In the genomic region with DNA sequence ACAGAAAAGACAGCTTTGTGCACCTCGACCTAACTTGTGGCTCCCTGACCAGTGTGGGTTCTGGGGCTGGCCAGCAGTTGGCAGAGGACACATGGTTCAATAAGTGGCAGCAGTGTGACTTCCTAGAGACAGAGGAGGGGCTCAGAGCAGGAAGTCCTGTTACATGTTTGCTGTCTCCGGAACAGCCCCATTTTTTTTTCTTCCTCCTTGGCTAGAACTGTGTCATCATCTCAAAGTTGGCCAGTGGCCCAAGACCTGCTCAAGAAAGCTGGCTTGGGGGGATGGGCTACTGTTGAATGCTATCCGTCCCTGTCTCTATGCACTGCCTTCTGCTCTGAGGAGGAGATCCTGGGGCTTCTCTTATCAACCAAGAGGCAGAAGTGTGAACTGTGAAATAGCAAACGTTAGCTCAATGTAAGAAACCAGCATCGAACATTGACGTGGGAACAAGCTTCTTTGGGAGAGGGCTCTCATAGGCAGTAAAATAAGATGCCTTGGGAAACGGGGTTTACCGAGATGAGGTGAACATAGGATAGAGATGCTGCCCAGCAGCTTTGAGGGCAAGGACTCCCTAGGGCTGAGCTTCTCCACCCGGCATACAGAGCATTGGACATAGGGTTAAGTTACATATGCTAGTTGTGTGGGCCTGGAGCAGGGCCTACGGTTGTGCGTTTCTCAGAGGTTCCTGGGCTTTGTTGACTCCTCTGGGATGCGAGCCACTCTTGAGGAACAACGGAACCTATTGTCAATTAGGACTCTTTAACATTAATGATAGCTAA, we compare ENCODE assay signal across 8 mouse cellular contexts. TPM values are rescaled to one million over a fixed set of nuclear protein-coding genes. Genes with fewer than 3 reads are reported as not detected.
A peak's percentile ranks its signal among the peaks of the same experiment; 100 is the strongest.
DNase-seq lines count a peak whose midpoint lies in the region; ATAC-seq and TF ChIP-seq lines count a peak whose summit lies in the region.
"Had no signal": no experiment of that assay in that cellular context is flagged by ENCODE, and none has a peak within 500 bp of the region (broad histone marks: within the 10 kb centered on the region; RNA-seq: fewer than 3 reads in every experiment).

No protein-coding gene starts in this region.

- peaks cover 6% of the 10 kb centered on the region; the same call in 1 of the 2 replicates for H3K4me1 ChIP-seq in hindbrain, postnatal 0 days (ENCODE audit: insufficient read depth, low read length)
- no peaks in the 10 kb centered on the region for H3K4me1 ChIP-seq in hindbrain, embryonic 14.5 days (replicated peaks; ENCODE audit: control insufficient read depth, insufficient read depth, low read length)
- H3K4me1 ChIP-seq in lung, embryonic 15.5 days, result peaks cover 21% of the 10 kb centered on the region
- no peaks in the 10 kb centered on the region for H3K4me1 ChIP-seq in stomach, postnatal 0 days (replicated peaks; ENCODE audit: control insufficient read depth, insufficient read depth)
- H3K4me1 ChIP-seq in forebrain, embryonic 11.5 days (replicated peaks; ENCODE audit: control insufficient read depth, insufficient read depth, low read length), result peaks cover 3% of the 10 kb centered on the region; the same call in 1 of the 2 replicates

- no peaks in the 10 kb centered on the region for H3K36me3 ChIP-seq in hindbrain, postnatal 0 days (ENCODE audit: insufficient read depth, low read length)
- no peaks in the 10 kb centered on the region for H3K36me3 ChIP-seq in hindbrain, embryonic 14.5 days (replicated peaks; ENCODE audit: control insufficient read depth, insufficient read depth)
- no peaks in the 10 kb centered on the region for H3K36me3 ChIP-seq in lung, embryonic 15.5 days
- H3K36me3 ChIP-seq in stomach, postnatal 0 days (ENCODE audit: control insufficient read depth, insufficient read depth, low read length), result no peaks in the 10 kb centered on the region
- H3K36me3 ChIP-seq in forebrain, embryonic 11.5 days (ENCODE audit: control insufficient read depth, insufficient read depth, low read length), result no peaks in the 10 kb centered on the region
- H3K36me3 ChIP-seq: neural tube, embryonic 13.5 days had no signal

- no peak overlapping the region for H3K27ac ChIP-seq in hindbrain, postnatal 0 days
- no peak overlapping the region for H3K27ac ChIP-seq in hindbrain, embryonic 14.5 days
- no peak overlapping the region for H3K27ac ChIP-seq in lung, embryonic 15.5 days
- H3K27ac ChIP-seq in stomach, postnatal 0 days (replicated peaks), result no peak overlapping the region
- no peak overlapping the region for H3K27ac ChIP-seq in forebrain, embryonic 11.5 days (ENCODE audit: low read depth, low read length)
- H3K27ac ChIP-seq: neural tube, embryonic 13.5 days had no signal

- no peaks in the 10 kb centered on the region for H3K9me3 ChIP-seq in hindbrain, postnatal 0 days (ENCODE audit: low read length)
- H3K9me3 ChIP-seq in hindbrain, embryonic 14.5 days (ENCODE audit: control insufficient read depth, low read length), result no peaks in the 10 kb centered on the region
- H3K9me3 ChIP-seq in lung, embryonic 15.5 days, result no peaks in the 10 kb centered on the region
- no peaks in the 10 kb centered on the region for H3K9me3 ChIP-seq in stomach, postnatal 0 days (ENCODE audit: control insufficient read depth, low read length)
- no peaks in the 10 kb centered on the region for H3K9me3 ChIP-seq in forebrain, embryonic 11.5 days (ENCODE audit: control insufficient read depth, low read length)
- H3K9me3 ChIP-seq: neural tube, embryonic 13.5 days had no signal

- no peak overlapping the region for H3K4me2 ChIP-seq in hindbrain, postnatal 0 days (ENCODE audit: low read depth, low read length)
- H3K4me2 ChIP-seq in hindbrain, embryonic 14.5 days (replicated peaks), result no peak overlapping the region
- H3K4me2 ChIP-seq in lung, embryonic 15.5 days, result no peak overlapping the region
- H3K4me2 ChIP-seq in stomach, postnatal 0 days (replicated peaks; ENCODE audit: low read depth), result no peak overlapping the region
- H3K4me2 ChIP-seq in forebrain, embryonic 11.5 days (ENCODE audit: low read depth, low read length, severe bottlenecking), result no peak overlapping the region
- H3K4me2 ChIP-seq: neural tube, embryonic 13.5 days had no signal

- no peak overlapping the region for H3K4me3 ChIP-seq in hindbrain, postnatal 0 days (ENCODE audit: low read length)
- no peak overlapping the region for H3K4me3 ChIP-seq in hindbrain, embryonic 14.5 days (replicated peaks; ENCODE audit: low read length)
- no peak overlapping the region for H3K4me3 ChIP-seq in lung, embryonic 15.5 days
- no peak overlapping the region for H3K4me3 ChIP-seq in stomach, postnatal 0 days (ENCODE audit: low read depth, low read length)
- no peak overlapping the region for H3K4me3 ChIP-seq in forebrain, embryonic 11.5 days (ENCODE audit: low read depth, low read length)
- H3K4me3 ChIP-seq: neural tube, embryonic 13.5 days had no signal

- no peaks in the 10 kb centered on the region for H3K27me3 ChIP-seq in hindbrain, postnatal 0 days (ENCODE audit: insufficient read depth, low read length)
- H3K27me3 ChIP-seq in hindbrain, embryonic 14.5 days (ENCODE audit: control insufficient read depth, insufficient read depth, low read length), result no peaks in the 10 kb centered on the region
- no peaks in the 10 kb centered on the region for H3K27me3 ChIP-seq in lung, embryonic 15.5 days
- no peaks in the 10 kb centered on the region for H3K27me3 ChIP-seq in stomach, postnatal 0 days (ENCODE audit: control insufficient read depth, insufficient read depth, low read length)
- no peaks in the 10 kb centered on the region for H3K27me3 ChIP-seq in forebrain, embryonic 11.5 days (ENCODE audit: control insufficient read depth, insufficient read depth, low read length)
- H3K27me3 ChIP-seq: neural tube, embryonic 13.5 days had no signal

- no peak overlapping the region for H3K9ac ChIP-seq in hindbrain, postnatal 0 days (replicated peaks; ENCODE audit: low read length)
- no peak overlapping the region for H3K9ac ChIP-seq in hindbrain, embryonic 14.5 days
- no peak overlapping the region for H3K9ac ChIP-seq in lung, embryonic 15.5 days
- H3K9ac ChIP-seq in stomach, postnatal 0 days (ENCODE audit: low read length), result no peak overlapping the region
- no peak overlapping the region for H3K9ac ChIP-seq in forebrain, embryonic 11.5 days (ENCODE audit: low read length)
- H3K9ac ChIP-seq: neural tube, embryonic 13.5 days had no signal

- 68% methylated on average over 13 of the region's 13 CpGs for WGBS in hindbrain, postnatal 0 days
- WGBS in hindbrain, embryonic 14.5 days, result 79% methylated on average over 13 of the region's 13 CpGs
- 47% methylated on average over 13 of the region's 13 CpGs for WGBS in lung, embryonic 15.5 days
- 56% methylated on average over 13 of the region's 13 CpGs for WGBS in stomach, postnatal 0 days
- WGBS in forebrain, embryonic 11.5 days, result 88% methylated on average over 13 of the region's 13 CpGs

- peak; percentile 39 for DNase-seq in hindbrain, postnatal 0 days (ENCODE audit: low spot score)
- DNase-seq in hindbrain, embryonic 14.5 days (ENCODE audit: low spot score), result no peak
- peak; percentile 41 to 61 for DNase-seq in adrenal gland, postnatal 36 days
- peak; percentile 44 for DNase-seq in heart, postnatal 4 days
- DNase-seq in stomach, postnatal 0 days (ENCODE audit: low spot score), result peak; percentile 17
- no peak for DNase-seq in forebrain, embryonic 11.5 days (ENCODE audit: low spot score)

- peak; percentile 53 for ATAC-seq in hindbrain, postnatal 0 days
- no peak for ATAC-seq in hindbrain, embryonic 14.5 days (ENCODE audit: low FRiP score)
- peak; percentile 71 for ATAC-seq in lung, embryonic 15.5 days (ENCODE audit: borderline replicate concordance, extremely low read depth, low FRiP score, low TSS enrichment)
- ATAC-seq in stomach, postnatal 0 days (ENCODE audit: low FRiP score, low TSS enrichment), result 0 out of 2 replicates have a peak, but pooled peaks have one; percentile 40
- ATAC-seq in forebrain, embryonic 11.5 days (replicated peaks; ENCODE audit: low FRiP score), result no peak

- TF ChIP-seq CTCF in hindbrain, postnatal 0 days (IDR thresholded peaks at IDR 0.05; ENCODE audit: low read depth), result no peak
- TF ChIP-seq CTCF in stomach, postnatal 0 days (IDR thresholded peaks at IDR 0.05; ENCODE audit: low read depth), result no peak

- TF ChIP-seq EP300 in stomach, postnatal 0 days (optimal IDR thresholded peaks at IDR 0.05), result no peak

RNA-seq across cellular contexts. Expression of gene Nr4a3, which starts 31.9 kb away (rescaled TPM):
- total RNA-seq in hindbrain, postnatal 0 days (2014; rRNA removed), result 2.1 and 2.9 TPM in 2 replicates
- polyA plus RNA-seq in hindbrain, postnatal 0 days (2015; fragmentation: Nextera tagmentation; extraction: Ambion mirVana), result 1.2 and 1.8 TPM in 2 replicates
- polyA plus RNA-seq in hindbrain, embryonic 14.5 days (2014; fragmentation: Nextera tagmentation; extraction: Ambion mirVana), result 1.6 and 2.3 TPM in 2 replicates
- 10 to 100 TPM; 66.7 to 87.7 TPM for total RNA-seq in adrenal gland, postnatal 36 days (2021)
- 1 to 10 TPM; 9.0 TPM for total RNA-seq in heart, postnatal 4 days (2021)
- polyA plus RNA-seq in lung, embryonic 15.5 days (2015; fragmentation: Nextera tagmentation; extraction: Ambion mirVana), result 0.06 and 0.11 TPM in 2 replicates
- 0.34 and 1.5 TPM in 2 replicates for polyA plus RNA-seq in stomach, postnatal 0 days (2015; fragmentation: Nextera tagmentation; extraction: Ambion mirVana)
- 0.31 and 0.71 TPM in 2 replicates for polyA plus RNA-seq in forebrain, embryonic 11.5 days (2014; fragmentation: Nextera tagmentation; extraction: Ambion mirVana)

RNA-seq across cellular contexts. Expression of gene Stx17, which starts 47.8 kb away (rescaled TPM):
- 15.6 and 23.0 TPM in 2 replicates for total RNA-seq in hindbrain, postnatal 0 days (2014; rRNA removed)
- 25.4 and 27.7 TPM in 2 replicates for polyA plus RNA-seq in hindbrain, postnatal 0 days (2015; fragmentation: Nextera tagmentation; extraction: Ambion mirVana)
- 27.1 and 27.3 TPM in 2 replicates for polyA plus RNA-seq in hindbrain, embryonic 14.5 days (2014; fragmentation: Nextera tagmentation; extraction: Ambion mirVana)
- 10 to 100 TPM; 47.9 to 63.7 TPM for total RNA-seq in adrenal gland, postnatal 36 days (2021)
- 10 to 100 TPM; 22.2 to 24.2 TPM for total RNA-seq in heart, postnatal 4 days (2021)
- polyA plus RNA-seq in lung, embryonic 15.5 days (2015; fragmentation: Nextera tagmentation; extraction: Ambion mirVana), result 29.6 and 30.4 TPM in 2 replicates
- 28.4 and 28.5 TPM in 2 replicates for polyA plus RNA-seq in stomach, postnatal 0 days (2015; fragmentation: Nextera tagmentation; extraction: Ambion mirVana)
- 24.9 and 29.9 TPM in 2 replicates for polyA plus RNA-seq in forebrain, embryonic 11.5 days (2014; fragmentation: Nextera tagmentation; extraction: Ambion mirVana)

Comparison
In these comparisons a context has a peak if more than half of its experiments do, and no peak if none do; other contexts are left out.
1. ATAC-seq: peak in hindbrain, postnatal 0 days (single experiment), lung, embryonic 15.5 days (single experiment) and stomach, postnatal 0 days (single experiment); none in hindbrain, embryonic 14.5 days (single experiment) and forebrain, embryonic 11.5 days (single experiment).
2. DNase-seq: peak in hindbrain, postnatal 0 days (single experiment), adrenal gland, postnatal 36 days (2 of 2), heart, postnatal 4 days (single experiment) and stomach, postnatal 0 days (single experiment); none in hindbrain, embryonic 14.5 days (single experiment) and forebrain, embryonic 11.5 days (single experiment).